Mouse (Mus musculus) small intestine, adult 2 months (tissue): ENCODE measurements around the gene Rpl31.

Experiments used
- CTCF ChIP-seq: fragments of 200-500 bp; IDR thresholded peaks from 2 replicates; pipeline ENCODE4 v1.5.1; 2012; ENCODE audit warnings: low read depth, mild to moderate bottlenecking, control low read depth, inconsistent platforms, low read length, moderate library complexity, mixed read lengths; ENCODE audit not compliant: insufficient replicate concordance, insufficient read length; ENCODE audit errors: extremely low read depth
- POLR2A ChIP-seq: fragments of 200-500 bp; IDR thresholded peaks from 2 replicates; pipeline ENCODE4 v1.6.1; 2012; ENCODE audit warnings: low read depth, mild to moderate bottlenecking, control low read depth, inconsistent platforms, low read length, moderate library complexity

DNA sequence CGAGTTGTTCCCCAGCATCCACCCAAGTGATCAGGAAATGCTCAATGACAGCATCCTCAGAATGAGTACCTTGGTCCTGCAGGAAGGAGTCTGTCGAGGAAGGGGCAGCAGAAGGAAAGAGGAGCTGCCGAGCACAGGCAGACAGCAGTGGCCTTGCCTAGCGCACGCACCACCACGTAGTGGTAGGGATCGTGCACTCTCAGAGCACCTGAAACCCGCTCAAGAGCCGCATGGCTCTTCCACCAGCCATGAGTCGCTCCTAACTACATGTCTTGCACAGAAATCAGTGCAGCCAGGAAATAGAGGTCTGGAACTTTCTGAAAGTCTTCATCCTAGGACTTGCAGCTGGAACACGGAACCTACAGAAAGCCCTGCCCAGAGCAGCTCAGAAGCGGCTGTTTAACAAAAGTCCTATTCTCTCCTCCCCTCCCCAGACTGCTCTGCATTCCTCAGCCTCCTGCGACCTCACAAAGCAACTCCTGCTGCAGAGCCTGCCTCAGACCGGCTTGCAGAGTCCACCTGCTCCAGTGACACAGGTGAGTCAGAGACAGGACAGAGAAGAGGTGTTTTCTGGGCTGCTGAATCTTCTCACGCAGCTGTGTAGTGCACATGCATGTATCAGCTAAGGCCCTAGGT, 32.0 kb upstream of the Rpl31 start:
- TF ChIP-seq POLR2A = no peak
- TF ChIP-seq CTCF = no peak
